Mouse (Mus musculus) forebrain, embryonic 15.5 days (tissue): ENCODE measurements around the gene Cdk16. TPM values are rescaled to one million over a fixed set of nuclear protein-coding genes. Genes with fewer than 3 reads are reported as not detected.
"Not testable (repeated sequence)": the region's sequence is repeated elsewhere in the genome, so short reads cannot be mapped to it uniquely, and the experiment has no call there.

ENCODE experiments used
- ATAC-seq: fragments of 200-750 bp; cut with Nextera tagmentation; replicated peaks from 2 replicates; pipeline ENCODE4 v1.8.0; 2017; ENCODE audit warnings: mild to moderate bottlenecking, moderate TSS enrichment, moderate library complexity
- H3K27ac ChIP-seq: fragments of 300-500 bp; sonication (generic); replicated peaks from 2 replicates; pipeline ENCODE4 v1.5.1; 2015; ENCODE audit warnings: mild to moderate bottlenecking, inconsistent platforms
- H3K27me3 ChIP-seq: fragments of 300-500 bp; sonication (generic); 2 replicates; pipeline ENCODE4 v1.6.1; 2015; ENCODE audit warnings: inconsistent platforms
- H3K36me3 ChIP-seq: fragments of 300-500 bp; sonication (generic); 2 replicates; pipeline ENCODE4 v1.6.1; 2015; ENCODE audit warnings: mild to moderate bottlenecking, inconsistent platforms
- H3K4me1 ChIP-seq: fragments of 300-500 bp; sonication (generic); 2 replicates; pipeline ENCODE4 v1.6.1; 2015; ENCODE audit warnings: inconsistent platforms
- H3K4me2 ChIP-seq: fragments of 300-500 bp; sonication (generic); replicated peaks from 2 replicates; pipeline ENCODE4 v1.6.1; 2015; ENCODE audit warnings: mild to moderate bottlenecking, inconsistent platforms
- H3K4me3 ChIP-seq: fragments of 300-500 bp; sonication (generic); 2 replicates; pipeline ENCODE4 v1.5.1; 2015; ENCODE audit warnings: mild to moderate bottlenecking, inconsistent platforms
- H3K9ac ChIP-seq: fragments of 300-500 bp; sonication (generic); replicated peaks from 2 replicates; pipeline ENCODE4 v1.6.1; 2015; ENCODE audit warnings: mild to moderate bottlenecking, inconsistent platforms
- H3K9me3 ChIP-seq: fragments of 300-500 bp; sonication (generic); 2 replicates; pipeline ENCODE4 v1.6.1; 2016; ENCODE audit warnings: inconsistent platforms
- WGBS: fragments of 180-500 bp; shearing (Covaris S2); methylation state at CpG from one replicate; pipeline ENCODE4 v1.1.7; 2015; ENCODE audit warnings: mixed read lengths; 5-methylcytosine and 5-hydroxymethylcytosine counted together
- polyA plus RNA-seq: library from polyadenylated mRNA; unstranded; fragments of >200 nt; fragmentation: Nextera tagmentation; extraction: Ambion mirVana; gene quantifications from 2 replicates; pipeline ENCODE4 v1.2.1, GENCODE M21; 2015

Cdk16 gene
- polyA plus RNA-seq, 1 experiment from 2014 or later = 133 TPM

DNA sequence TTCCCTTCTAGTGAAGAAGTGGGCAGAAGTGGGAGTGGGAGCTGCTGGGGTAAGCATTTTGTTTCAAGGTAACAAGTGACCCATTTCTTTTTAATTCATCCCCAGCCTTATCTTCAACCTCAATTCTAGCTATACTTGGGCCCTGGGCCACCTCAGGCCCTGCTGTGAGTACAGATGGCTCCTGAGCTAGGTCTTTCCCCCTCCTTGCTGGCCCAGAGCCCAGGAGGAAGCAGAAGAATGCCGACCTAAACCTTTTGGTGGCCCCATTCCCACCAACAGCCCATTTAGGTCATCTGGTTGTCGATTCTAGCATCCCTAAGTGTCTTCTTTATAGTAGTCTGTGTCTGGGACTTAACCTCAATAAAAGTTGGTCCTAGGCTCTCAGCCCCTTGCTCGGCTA lies 3.8 kb downstream of the Cdk16 start:
- no peak for ATAC-seq
- no peaks in the 10 kb centered on the region for H3K9me3 ChIP-seq
- no peaks in the 10 kb centered on the region for H3K27me3 ChIP-seq
- H3K27ac ChIP-seq = no peak overlapping the region
- H3K4me1 ChIP-seq = peaks cover 26% of the 10 kb centered on the region
- no peak overlapping the region for H3K4me3 ChIP-seq
- H3K36me3 ChIP-seq = peaks cover 16% of the 10 kb centered on the region; the same call in 1 of the 2 replicates
- no peak overlapping the region for H3K4me2 ChIP-seq
- no peak overlapping the region for H3K9ac ChIP-seq
- WGBS = 62% methylated on average over 3 of the region's 3 CpGs

GRCm38 (mm10) chrX:20692616-20693015 lies 4.9 kb downstream of the Cdk16 start:
- Histone ChIP-seq H3K9ac (no peak overlapping the region), H3K9me3 (no peaks in the 10 kb centered on the region), H3K27ac (no peak overlapping the region), H3K4me3 (no peak overlapping the region), H3K4me2 (no peak overlapping the region), H3K27me3 (no peaks in the 10 kb centered on the region), H3K36me3 (peaks cover 22% of the 10 kb centered on the region; the same call in 1 of the 2 replicates), H3K4me1 (peaks cover 21% of the 10 kb centered on the region)
- ATAC-seq = no peak
- WGBS = 84% methylated on average over 1 of the region's 1 CpGs

GRCm38 (mm10) chrX:20695842-20696241 lies 8.1 kb downstream of the Cdk16 start:
- no peak for ATAC-seq
- WGBS = 91% methylated on average over 4 of the region's 4 CpGs
- peaks cover 36% of the 10 kb centered on the region; the same call in 1 of the 2 replicates for H3K36me3 ChIP-seq
- H3K4me3 ChIP-seq = no peak overlapping the region
- no peaks in the 10 kb centered on the region for H3K27me3 ChIP-seq
- no peaks in the 10 kb centered on the region for H3K9me3 ChIP-seq
- H3K4me1 ChIP-seq = peaks cover 3% of the 10 kb centered on the region; the same call in 1 of the 2 replicates
- H3K27ac ChIP-seq = no peak overlapping the region
- H3K4me2 ChIP-seq = no peak overlapping the region
- no peak overlapping the region for H3K9ac ChIP-seq

DNA sequence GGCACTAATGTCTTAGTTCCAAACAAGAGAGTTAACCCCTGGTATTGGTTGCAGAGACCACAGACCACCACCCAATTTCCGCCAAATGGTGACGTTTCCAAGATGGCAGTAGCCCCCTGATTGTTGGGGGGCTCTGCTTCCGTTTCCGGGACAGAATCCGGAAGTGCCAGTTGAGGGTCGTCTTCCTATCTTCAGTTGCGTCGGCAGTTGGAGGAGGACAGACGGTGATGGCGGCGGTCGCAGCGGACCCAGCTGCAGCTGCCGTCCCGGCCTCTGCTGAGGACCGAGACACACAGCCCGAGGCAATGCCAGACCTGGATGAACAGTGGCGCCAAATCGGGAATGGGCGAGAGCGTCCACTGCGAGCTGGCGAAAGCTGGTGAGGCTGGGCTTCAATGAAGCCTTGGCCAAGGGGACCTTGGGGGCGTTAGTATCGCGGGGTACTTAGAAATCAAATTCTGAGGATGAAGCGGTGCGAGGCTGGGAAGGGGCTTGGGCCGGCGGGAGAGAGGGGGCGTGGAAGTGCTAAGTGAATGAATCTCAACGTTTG lies 16.1 kb downstream of the Cdk16 start, which contains the start of gene Usp11:
TSS of gene Usp11 (plus strand) at position 166 of the 550 bp plus-strand sequence.
- Histone ChIP-seq H3K27me3 (no peaks in the 10 kb centered on the region), H3K27ac (peak within 1 kb of the TSS; percentile 95), H3K36me3 (peaks cover 7% of the 10 kb centered on the region; the same call in 1 of the 2 replicates), H3K4me2 (peak within 1 kb of the TSS; percentile 43), H3K9me3 (no peaks in the 10 kb centered on the region), H3K4me3 (peak within 1 kb of the TSS; percentile 65), H3K4me1 (no peaks in the 10 kb centered on the region), H3K9ac (peak within 1 kb of the TSS; percentile 67)
- peak; percentile 78 for ATAC-seq
- WGBS = 20% methylated on average over 32 of the region's 32 CpGs

- peak overlapping the region; percentile 43 for H3K4me2 ChIP-seq
- no peaks in the 10 kb centered on the region for H3K27me3 ChIP-seq
- 14% methylated on average over 32 of the region's 32 CpGs for WGBS
- H3K36me3 ChIP-seq = peaks cover 2% of the 10 kb centered on the region; the same call in 1 of the 2 replicates
- H3K9me3 ChIP-seq = no peaks in the 10 kb centered on the region
- peak overlapping the region; percentile 95 for H3K27ac ChIP-seq
- no peaks in the 10 kb centered on the region for H3K4me1 ChIP-seq
- peak; percentile 95 for ATAC-seq
- peak overlapping the region; percentile 65 for H3K4me3 ChIP-seq
- H3K9ac ChIP-seq = peak overlapping the region; percentile 67
These were observed 16.7 kb downstream of the Cdk16 start for GRCm38 (mm10) chrX:20704295-20705082.

DNA sequence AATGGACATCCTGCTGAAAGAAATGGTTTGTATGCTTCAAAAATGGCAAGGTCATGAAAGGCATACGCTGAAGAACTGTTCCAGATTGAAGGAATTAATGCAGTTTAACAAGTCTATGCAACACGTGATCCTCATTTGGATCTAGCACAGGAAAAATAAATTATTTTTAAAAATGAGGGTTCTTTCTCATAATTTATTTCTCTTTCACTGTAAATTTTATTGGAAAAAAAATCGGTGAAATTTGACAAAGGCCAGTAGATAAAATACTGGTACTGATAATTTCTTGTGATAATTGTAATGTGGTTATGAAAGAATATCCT lies 17.3 kb downstream of the Cdk16 start:
- Histone ChIP-seq H3K4me3 (peak overlapping the region; percentile 65), H3K36me3 (no peaks in the 10 kb centered on the region), H3K27ac (no peak overlapping the region), H3K9ac (peak overlapping the region; percentile 67; the same call in 1 of the 2 replicates), H3K9me3 (no peaks in the 10 kb centered on the region), H3K4me2 (peak overlapping the region; percentile 43), H3K4me1 (no peaks in the 10 kb centered on the region), H3K27me3 (no peaks in the 10 kb centered on the region)
- ATAC-seq = no peak
- 31% methylated on average over 3 of the region's 3 CpGs for WGBS

- Histone ChIP-seq H3K27me3 (no peaks in the 10 kb centered on the region), H3K27ac (no peak overlapping the region), H3K9me3 (no peaks in the 10 kb centered on the region), H3K4me1 (no peaks in the 10 kb centered on the region), H3K4me3 (no peak overlapping the region), H3K36me3 (no peaks in the 10 kb centered on the region), H3K9ac (no peak overlapping the region), H3K4me2 (no peak overlapping the region)
- WGBS = 71% methylated on average over 5 of the region's 5 CpGs
- no peak for ATAC-seq
These were observed 40.9 kb downstream of the Cdk16 start for GRCm38 (mm10) chrX:20728681-20729080.

DNA sequence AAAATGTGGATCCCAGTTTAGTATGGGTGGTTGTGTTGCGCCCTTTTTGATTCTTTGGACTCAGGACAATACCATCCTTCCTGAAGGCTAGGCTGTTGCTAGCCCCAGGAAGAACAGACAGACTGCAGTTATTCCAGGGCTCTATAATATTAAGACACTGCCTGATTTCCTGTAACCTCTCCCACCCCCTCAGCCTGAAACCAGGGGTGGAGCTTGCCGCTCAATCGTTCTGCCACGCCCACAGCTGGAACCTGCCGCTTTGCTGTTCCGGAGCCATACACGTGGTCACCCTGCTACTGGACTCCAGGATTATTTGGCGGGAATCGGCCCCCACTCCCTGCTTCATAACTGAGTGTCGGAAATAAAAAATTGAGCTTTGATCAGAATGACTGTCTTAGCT lies 42.3 kb downstream of the Cdk16 start:
- H3K36me3 ChIP-seq, H3K27me3 ChIP-seq, ATAC-seq, H3K4me1 ChIP-seq, H3K27ac ChIP-seq, H3K4me2 ChIP-seq, H3K4me3 ChIP-seq, H3K9ac ChIP-seq, H3K9me3 ChIP-seq: not testable (repeated sequence)
- 51% methylated on average over 10 of the region's 10 CpGs for WGBS

DNA sequence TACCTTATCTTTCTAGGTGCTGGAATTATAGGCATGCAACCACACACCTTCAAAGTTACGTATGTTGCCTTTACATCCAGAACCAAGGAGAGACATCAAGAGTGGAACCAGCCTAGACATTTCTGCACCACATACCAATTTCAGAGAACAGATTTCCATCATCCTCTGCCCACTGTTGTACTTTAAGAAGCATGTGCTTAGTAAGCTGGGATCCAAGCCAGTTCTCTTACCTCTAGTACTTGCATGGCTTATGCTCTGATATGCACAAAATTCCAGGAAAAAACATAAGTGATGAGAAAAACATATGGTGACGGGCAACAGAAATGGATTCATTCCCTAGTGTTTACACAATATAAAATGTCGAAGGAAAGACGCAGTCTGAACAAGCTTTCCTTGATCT lies 48.7 kb downstream of the Cdk16 start:
- no peak overlapping the region for H3K4me3 ChIP-seq
- H3K4me2 ChIP-seq = no peak overlapping the region
- H3K27ac ChIP-seq = no peak overlapping the region
- no peak overlapping the region for H3K9ac ChIP-seq
- H3K9me3 ChIP-seq = no peaks in the 10 kb centered on the region
- 88% methylated on average over 4 of the region's 4 CpGs for WGBS
- no peak for ATAC-seq
- no peaks in the 10 kb centered on the region for H3K4me1 ChIP-seq
- no peaks in the 10 kb centered on the region for H3K36me3 ChIP-seq
- H3K27me3 ChIP-seq = no peaks in the 10 kb centered on the region

DNA sequence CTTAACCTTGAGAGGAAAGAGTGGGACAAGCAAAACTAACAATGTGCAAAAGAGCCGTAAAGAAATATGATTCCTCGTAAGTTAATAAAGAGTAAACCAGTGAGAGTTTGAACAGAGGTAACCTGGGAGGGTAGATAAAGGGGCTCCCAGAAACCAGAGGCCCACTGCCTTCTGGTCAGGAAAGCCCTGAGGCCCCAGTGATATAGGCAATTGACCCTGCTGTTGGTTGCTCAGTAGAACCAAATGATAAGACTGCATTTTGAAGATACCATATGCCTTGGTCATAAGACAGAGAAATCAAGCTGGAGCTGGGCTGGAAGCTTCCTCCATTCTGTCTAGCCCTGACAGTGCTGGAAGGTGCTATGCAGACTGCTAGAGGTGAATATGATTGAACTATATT lies 61.1 kb downstream of the Cdk16 start:
- Histone ChIP-seq H3K36me3 (no peaks in the 10 kb centered on the region), H3K4me2 (no peak overlapping the region), H3K4me3 (no peak overlapping the region), H3K27me3 (no peaks in the 10 kb centered on the region), H3K4me1 (no peaks in the 10 kb centered on the region), H3K9me3 (no peaks in the 10 kb centered on the region), H3K9ac (no peak overlapping the region), H3K27ac (no peak overlapping the region)
- 91% methylated on average over 2 of the region's 2 CpGs for WGBS
- no peak for ATAC-seq
